Mouse (Mus musculus): Measurements from ENCODE around the gene Chl1. TPM values are rescaled to one million over a fixed set of nuclear protein-coding genes. Genes with fewer than 3 reads are reported as not detected.

Chl1 gene
- polyA plus RNA-seq (2015; fragmentation: Nextera tagmentation; extraction: Ambion mirVana), result 7.4 and 7.8 TPM in 2 replicates

- peak within 1 kb of the TSS; percentile 55 for H3K4me2 ChIP-seq (replicated peaks)
- H3K9me3 ChIP-seq (replicated peaks), result no peaks in the 10 kb centered on the region
- no peak within 1 kb of the TSS for H3K9ac ChIP-seq
- no peaks in the 10 kb centered on the region for H3K36me3 ChIP-seq
- ATAC-seq (ENCODE audit: insufficient number of reproducible peaks, low FRiP score, low TSS enrichment, low read depth), result peak; percentile 62; the same call in 1 of the 2 replicates
- peaks cover 31% of the 10 kb centered on the region for H3K27me3 ChIP-seq
- peak within 1 kb of the TSS; percentile 38 for H3K4me3 ChIP-seq (replicated peaks)
- H3K4me1 ChIP-seq, result peaks cover 16% of the 10 kb centered on the region
- no peak within 1 kb of the TSS for H3K27ac ChIP-seq (replicated peaks)
- 2% methylated on average over 25 of the region's 25 CpGs for WGBS
Measured at GRCm38 (mm10) chr6:103510392-103511289, at the start of gene Chl1. TSS of gene Chl1 (plus strand) at chr6:103510586.

GRCm38 (mm10) chr6:103465479-103466080, 44.8 kb upstream of the Chl1 start:
- Histone ChIP-seq H3K27ac (replicated peaks) (no peak overlapping the region), H3K4me2 (replicated peaks) (no peak overlapping the region), H3K27me3 (no peaks in the 10 kb centered on the region), H3K36me3 (no peaks in the 10 kb centered on the region), H3K9me3 (replicated peaks) (no peaks in the 10 kb centered on the region), H3K4me1 (no peaks in the 10 kb centered on the region), H3K9ac (no peak overlapping the region), H3K4me3 (replicated peaks) (no peak overlapping the region)
- ATAC-seq (ENCODE audit: insufficient number of reproducible peaks, low FRiP score, low TSS enrichment, low read depth), result no peak
- 79% methylated on average over 5 of the region's 5 CpGs for WGBS

GRCm38 (mm10) chr6:103473316-103473715, 37.1 kb upstream of the Chl1 start:
- WGBS, result 73% methylated on average over 5 of the region's 5 CpGs
- Histone ChIP-seq H3K4me1 (no peaks in the 10 kb centered on the region), H3K4me2 (replicated peaks) (no peak overlapping the region), H3K27me3 (no peaks in the 10 kb centered on the region), H3K27ac (replicated peaks) (no peak overlapping the region), H3K4me3 (replicated peaks) (no peak overlapping the region), H3K9me3 (replicated peaks) (no peaks in the 10 kb centered on the region), H3K9ac (no peak overlapping the region), H3K36me3 (no peaks in the 10 kb centered on the region)
- ATAC-seq (ENCODE audit: insufficient number of reproducible peaks, low FRiP score, low TSS enrichment, low read depth), result no peak

- Histone ChIP-seq H3K27ac (replicated peaks) (no peak overlapping the region), H3K4me3 (replicated peaks) (no peak overlapping the region), H3K36me3 (no peaks in the 10 kb centered on the region), H3K9ac (no peak overlapping the region), H3K9me3 (replicated peaks) (no peaks in the 10 kb centered on the region), H3K4me1 (no peaks in the 10 kb centered on the region), H3K4me2 (replicated peaks) (no peak overlapping the region), H3K27me3 (no peaks in the 10 kb centered on the region)
- ATAC-seq (ENCODE audit: insufficient number of reproducible peaks, low FRiP score, low TSS enrichment, low read depth), result no peak
- WGBS, result 22% methylated on average over 1 of the region's 1 CpGs
Measured at GRCm38 (mm10) chr6:103487199-103487598, 23.2 kb upstream of the Chl1 start.

- Histone ChIP-seq H3K27me3 (no peaks in the 10 kb centered on the region), H3K9me3 (replicated peaks) (no peaks in the 10 kb centered on the region), H3K9ac (no peak overlapping the region), H3K4me2 (replicated peaks) (no peak overlapping the region), H3K27ac (replicated peaks) (no peak overlapping the region), H3K4me3 (replicated peaks) (no peak overlapping the region), H3K36me3 (no peaks in the 10 kb centered on the region), H3K4me1 (no peaks in the 10 kb centered on the region)
- ATAC-seq (ENCODE audit: insufficient number of reproducible peaks, low FRiP score, low TSS enrichment, low read depth), result no peak
- WGBS, result 76% methylated on average over 4 of the region's 4 CpGs
Measured at GRCm38 (mm10) chr6:103498404-103498803, 12.0 kb upstream of the Chl1 start.

GRCm38 (mm10) chr6:103504065-103504464, 6.3 kb upstream of the Chl1 start:
- no peaks in the 10 kb centered on the region for H3K9me3 ChIP-seq (replicated peaks)
- no peaks in the 10 kb centered on the region for H3K36me3 ChIP-seq
- no peaks in the 10 kb centered on the region for H3K27me3 ChIP-seq
- no peak overlapping the region for H3K4me2 ChIP-seq (replicated peaks)
- WGBS, result 50% methylated on average over 3 of the region's 3 CpGs
- no peak overlapping the region for H3K4me3 ChIP-seq (replicated peaks)
- no peak overlapping the region for H3K9ac ChIP-seq
- H3K27ac ChIP-seq (replicated peaks), result no peak overlapping the region
- no peak for ATAC-seq (ENCODE audit: insufficient number of reproducible peaks, low FRiP score, low TSS enrichment, low read depth)
- H3K4me1 ChIP-seq, result no peaks in the 10 kb centered on the region

GRCm38 (mm10) chr6:103507751-103508575, 2.4 kb upstream of the Chl1 start:
- H3K4me2 ChIP-seq (replicated peaks), result no peak overlapping the region
- 60% methylated on average over 3 of the region's 3 CpGs for WGBS
- no peak for ATAC-seq (ENCODE audit: insufficient number of reproducible peaks, low FRiP score, low TSS enrichment, low read depth)
- H3K36me3 ChIP-seq, result no peaks in the 10 kb centered on the region
- peaks cover 28% of the 10 kb centered on the region for H3K27me3 ChIP-seq
- H3K9me3 ChIP-seq (replicated peaks), result no peaks in the 10 kb centered on the region
- no peak overlapping the region for H3K4me3 ChIP-seq (replicated peaks)
- H3K9ac ChIP-seq, result no peak overlapping the region
- peaks cover 16% of the 10 kb centered on the region for H3K4me1 ChIP-seq
- no peak overlapping the region for H3K27ac ChIP-seq (replicated peaks)

GRCm38 (mm10) chr6:103509596-103509995, 790 bp upstream of the Chl1 start:
- Histone ChIP-seq H3K4me3 (replicated peaks) (no peak overlapping the region), H3K9ac (no peak overlapping the region), H3K4me1 (peaks cover 16% of the 10 kb centered on the region), H3K36me3 (no peaks in the 10 kb centered on the region), H3K9me3 (replicated peaks) (no peaks in the 10 kb centered on the region), H3K27ac (replicated peaks) (no peak overlapping the region), H3K4me2 (replicated peaks) (no peak overlapping the region), H3K27me3 (peaks cover 31% of the 10 kb centered on the region)
- no peak for ATAC-seq (ENCODE audit: insufficient number of reproducible peaks, low FRiP score, low TSS enrichment, low read depth)
- WGBS, result 45% methylated on average over 4 of the region's 4 CpGs

- Histone ChIP-seq H3K4me2 (replicated peaks) (peak overlapping the region; percentile 55), H3K9ac (no peak overlapping the region), H3K27ac (replicated peaks) (no peak overlapping the region), H3K4me1 (peaks cover 16% of the 10 kb centered on the region), H3K9me3 (replicated peaks) (no peaks in the 10 kb centered on the region), H3K27me3 (peaks cover 31% of the 10 kb centered on the region), H3K36me3 (no peaks in the 10 kb centered on the region), H3K4me3 (replicated peaks) (peak overlapping the region; percentile 38)
- WGBS, result 4% methylated on average over 18 of the region's 18 CpGs
- ATAC-seq (ENCODE audit: insufficient number of reproducible peaks, low FRiP score, low TSS enrichment, low read depth), result no peak
Measured at GRCm38 (mm10) chr6:103511290-103511971, 1.0 kb downstream of the Chl1 start.

GRCm38 (mm10) chr6:103511972-103512565, 1.7 kb downstream of the Chl1 start:
- H3K27ac ChIP-seq (replicated peaks), result no peak overlapping the region

More at GRCm38 (mm10) chr6:103511972-103512565, 1.7 kb downstream of the Chl1 start:
- no peak overlapping the region for H3K9ac ChIP-seq
- ATAC-seq (ENCODE audit: insufficient number of reproducible peaks, low FRiP score, low TSS enrichment, low read depth), result peak; percentile 32; the same call in 1 of the 2 replicates
- H3K4me1 ChIP-seq, result peaks cover 16% of the 10 kb centered on the region
- peaks cover 31% of the 10 kb centered on the region for H3K27me3 ChIP-seq
- no peaks in the 10 kb centered on the region for H3K9me3 ChIP-seq (replicated peaks)
- no peaks in the 10 kb centered on the region for H3K36me3 ChIP-seq
- H3K4me2 ChIP-seq (replicated peaks), result peak overlapping the region; percentile 55
- peak overlapping the region; percentile 38 for H3K4me3 ChIP-seq (replicated peaks)
- 2% methylated on average over 29 of the region's 29 CpGs for WGBS

All from embryonic facial prominence, embryonic 15.5 days (tissue).